Mouse (Mus musculus) ES-E14 (cell line): ENCODE data around the gene Prrc2b. TPM values are rescaled to one million over a fixed set of nuclear protein-coding genes. Genes with fewer than 3 reads are reported as not detected.

Experiments
- DNase-seq: peaks from one replicate; pipeline ENCODE4 v3.0.0-alpha.2; 2013; ENCODE audit warnings: low read depth, low spot score
- H3K27ac ChIP-seq: 2 replicates; pipeline ENCODE4 v1.5.1; 2012; ENCODE audit warnings: low read depth, mild to moderate bottlenecking, low read length, moderate library complexity, mixed read lengths; ENCODE audit not compliant: poor library complexity, insufficient read depth, severe bottlenecking
- H3K36me3 ChIP-seq: 2 replicates; pipeline ENCODE4 v1.6.1; 2012; ENCODE audit warnings: mild to moderate bottlenecking, low read length, moderate library complexity, mixed read lengths; ENCODE audit not compliant: control insufficient read depth, poor library complexity, insufficient read depth, severe bottlenecking
- H3K4me1 ChIP-seq, 2 experiments: fragments of 150-350 bp in 1 of 2; sonication (generic) in 1 of 2; 2 replicates each; pipeline ENCODE4 v1.6.1; 2012; ENCODE audit warnings: low read length in 2 of 2, mild to moderate bottlenecking in 1 of 2, mixed read lengths in 1 of 2; ENCODE audit not compliant: control insufficient read depth in 2 of 2, insufficient read depth in 2 of 2, poor library complexity in 1 of 2
- H3K4me3 ChIP-seq, 2 experiments: fragments of 150-350 bp in 1 of 2; sonication (generic) in 1 of 2; 2 replicates each; pipeline ENCODE4 v1.5.1; 2012; ENCODE audit warnings: low read length in 2 of 2, low read depth in 1 of 2, mild to moderate bottlenecking in 1 of 2, mixed read lengths in 1 of 2; ENCODE audit not compliant: insufficient read depth in 1 of 2, poor library complexity in 1 of 2, severe bottlenecking in 1 of 2
- H3K9ac ChIP-seq: 2 replicates; pipeline ENCODE4 v1.6.1; 2012; ENCODE audit warnings: low read depth, mild to moderate bottlenecking, low read length, mixed read lengths; ENCODE audit not compliant: poor library complexity, insufficient read depth, severe bottlenecking
- H3K9me3 ChIP-seq: fragments of 150-350 bp; sonication (generic); 2 replicates; pipeline ENCODE4 v1.6.1; 2012; ENCODE audit warnings: low read depth, mild to moderate bottlenecking, low read length; ENCODE audit not compliant: control insufficient read depth, insufficient read depth
- CHD2 ChIP-seq: IDR thresholded peaks from 2 replicates; pipeline ENCODE4 v1.6.1; 2014; ENCODE audit warnings: mild to moderate bottlenecking, low read depth, low read length, inconsistent platforms
- HCFC1 ChIP-seq: IDR thresholded peaks from 2 replicates; pipeline ENCODE4 v1.6.1; 2012; ENCODE audit warnings: low read length, inconsistent platforms, borderline replicate concordance; ENCODE audit not compliant: insufficient read depth
- MAFK ChIP-seq: IDR thresholded peaks from 2 replicates; pipeline ENCODE4 v1.6.1; 2014; ENCODE audit warnings: mild to moderate bottlenecking, low read depth, low read length, inconsistent platforms; ENCODE audit not compliant: insufficient read depth
- ZC3H11A ChIP-seq: IDR thresholded peaks from 2 replicates; pipeline ENCODE4 v1.6.1; 2012; ENCODE audit warnings: low read depth, mild to moderate bottlenecking, inconsistent platforms, low read length, borderline replicate concordance
- ZNF384 ChIP-seq: IDR thresholded peaks from 2 replicates; pipeline ENCODE4 v1.6.1; 2012; ENCODE audit warnings: low read depth, low read length, inconsistent platforms
- in situ Hi-C, 2 experiments: fragments of 600-800 bp; cut with MboI; formaldehyde crosslinking; loops; one replicate each; pipeline ENCODE4 v1.15.1; 2025; ENCODE audit warnings: low sequenced_read_pairs in 2 of 2, inconsistent platforms in 1 of 2; ENCODE audit not compliant: unreplicated experiment in 2 of 2
- total RNA-seq: library from RNA; depleted of rRNA; stranded (reverse); fragments of 300-350 nt; gene quantifications from 2 replicates; pipeline ENCODE4 v1.2.3, GENCODE M21; 2012

Gene Prrc2b
- total RNA-seq, 1 experiment, result 75.1 TPM

DNA sequence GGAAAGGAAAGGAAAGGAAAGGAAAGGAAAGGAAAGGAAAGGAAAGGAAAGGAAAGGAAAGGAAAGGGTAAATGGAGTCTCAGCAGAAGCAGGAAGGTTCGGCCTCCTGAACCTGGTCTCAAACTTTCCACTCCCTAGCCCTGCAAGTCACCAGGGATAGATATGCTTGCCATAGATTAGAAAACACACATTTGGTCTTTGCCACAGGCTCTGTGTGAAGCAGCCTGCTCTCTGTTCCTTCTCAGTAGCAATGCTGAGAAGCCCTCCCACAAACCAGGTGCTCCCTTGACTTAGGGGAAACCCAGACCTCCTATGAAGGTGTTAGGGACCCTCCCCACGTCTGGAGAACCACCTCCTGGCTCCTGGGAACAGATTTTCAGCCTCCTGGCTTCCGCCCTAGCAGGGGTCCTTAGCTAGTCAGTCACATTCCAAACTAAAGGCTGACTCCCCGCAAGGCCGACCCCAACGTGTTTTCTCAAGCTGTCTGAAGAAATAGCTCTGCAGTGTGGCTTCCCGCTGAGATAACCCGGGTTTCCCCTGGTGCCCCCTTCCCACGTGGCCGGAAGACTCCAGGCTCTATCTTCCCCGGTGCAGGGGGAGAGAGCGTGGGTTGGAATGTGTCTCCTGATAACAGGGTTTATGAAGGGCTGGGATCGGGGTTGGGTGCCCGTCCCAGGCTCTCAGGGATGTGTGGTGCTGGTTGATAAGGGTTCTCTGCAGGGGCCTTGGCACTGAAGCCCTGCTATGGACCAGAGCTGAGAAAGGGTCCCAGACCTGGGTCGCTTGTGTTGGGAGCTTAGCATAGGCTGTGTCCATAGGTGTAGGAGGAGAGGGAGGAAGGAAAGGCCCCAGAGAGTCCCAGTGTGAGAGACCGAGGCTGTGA, 23.0 kb upstream of the Prrc2b start:
- H3K27ac ChIP-seq, result no peak overlapping the region
- H3K4me3 ChIP-seq, result no peak overlapping the region

DNA sequence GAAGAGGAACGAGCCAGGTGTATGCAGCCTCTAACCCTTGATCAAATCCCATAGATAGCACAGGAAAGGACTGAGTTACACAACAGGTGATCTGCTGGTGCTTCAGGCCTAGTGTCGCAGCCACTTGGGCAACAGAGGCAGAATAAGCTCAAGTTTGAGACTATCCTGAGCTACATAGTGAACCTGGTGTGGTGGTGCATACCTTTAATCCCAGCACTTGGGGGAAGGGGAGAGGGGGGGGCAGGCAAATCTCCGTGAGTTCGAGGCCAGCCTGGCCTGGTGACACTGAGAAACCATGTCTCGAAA, 22.4 kb upstream of the Prrc2b start:
- Histone ChIP-seq H3K27ac (no peak overlapping the region), H3K4me3 (no peak overlapping the region), H3K4me1 (peaks cover 0 to 5% of the 10 kb centered on the region in 2 experiments; a peak in 1 of 4 replicates), H3K9ac (no peak overlapping the region), H3K36me3 (no peaks in the 10 kb centered on the region), H3K9me3 (no peaks in the 10 kb centered on the region)
- no peak for DNase-seq
- in situ Hi-C loops, result no loop called here
- no peak for TF ChIP-seq HCFC1
- TF ChIP-seq ZC3H11A, result no peak
- TF ChIP-seq ZNF384, result no peak
- no peak for TF ChIP-seq MAFK
- TF ChIP-seq CHD2, result no peak

More for the DNA sequence above, 23.0 kb upstream of the Prrc2b start:
- DNase-seq, result no peak
- H3K4me1 ChIP-seq, result peaks cover 0 to 5% of the 10 kb centered on the region in 2 experiments; a peak in 1 of 4 replicates
- TF ChIP-seq ZNF384 (no peak), HCFC1 (no peak), MAFK (no peak), ZC3H11A (no peak), CHD2 (no peak)
- H3K9ac ChIP-seq, result no peak overlapping the region
- H3K36me3 ChIP-seq, result no peaks in the 10 kb centered on the region
- in situ Hi-C loops, result no loop called here
- H3K9me3 ChIP-seq, result no peaks in the 10 kb centered on the region

- Histone ChIP-seq H3K36me3 (no peaks in the 10 kb centered on the region), H3K4me3 (no peak overlapping the region), H3K9me3 (no peaks in the 10 kb centered on the region), H3K9ac (no peak overlapping the region), H3K4me1 (peaks cover 0 to 5% of the 10 kb centered on the region in 2 experiments; a peak in 1 of 4 replicates), H3K27ac (no peak overlapping the region)
- in situ Hi-C loops, result no loop called here
- TF ChIP-seq HCFC1, result no peak
- no peak for TF ChIP-seq CHD2
- no peak for TF ChIP-seq MAFK
- TF ChIP-seq ZNF384, result no peak
- TF ChIP-seq ZC3H11A, result no peak
- DNase-seq, result no peak
These were observed 21.4 kb upstream of the Prrc2b start for GRCm38 (mm10) chr2:32129383-32130074.

DNA sequence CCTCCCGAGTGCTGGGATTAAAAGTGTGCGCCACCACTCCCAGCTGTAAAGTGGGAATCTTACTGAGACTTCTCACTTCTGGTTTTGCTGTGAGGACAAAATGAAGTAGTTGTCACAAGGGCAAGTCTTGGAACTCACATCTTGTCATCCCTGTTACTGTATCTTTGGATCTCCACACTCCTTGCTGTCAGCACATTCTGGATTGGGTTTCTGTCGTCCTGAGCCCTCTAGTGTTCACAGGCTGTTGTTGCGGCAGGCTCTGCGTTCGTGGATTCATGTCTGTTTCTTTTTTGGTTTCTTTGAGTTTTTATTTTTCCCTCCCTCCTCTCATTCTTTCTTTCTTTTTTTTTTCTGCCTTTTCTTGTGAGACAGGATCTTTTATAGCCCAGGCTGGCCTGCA, 20.4 kb upstream of the Prrc2b start:
- H3K9ac ChIP-seq, result no peak overlapping the region
- DNase-seq, result no peak
- in situ Hi-C loops, result no loop called here
- H3K36me3 ChIP-seq, result no peaks in the 10 kb centered on the region
- H3K27ac ChIP-seq, result no peak overlapping the region
- TF ChIP-seq HCFC1, result no peak
- TF ChIP-seq ZC3H11A, result 0 out of 2 replicates have a peak, but pooled peaks have one; percentile 23
- no peak for TF ChIP-seq ZNF384
- TF ChIP-seq MAFK, result no peak
- peaks cover 0 to 5% of the 10 kb centered on the region in 2 experiments; a peak in 1 of 4 replicates for H3K4me1 ChIP-seq
- H3K4me3 ChIP-seq, result no peak overlapping the region
- H3K9me3 ChIP-seq, result no peaks in the 10 kb centered on the region
